Mouse (Mus musculus): ENCODE results near the gene Tmc2.

The Tmc2 gene

GRCm38 (mm10) chr2:130194894-130195293 lies at the start of gene Tmc2:
Gene Tmc2 (plus strand): TSS chr2:130195194.
- DNase-seq, result no peak

- DNase-seq, result no peak
Measured at GRCm38 (mm10) chr2:130146089-130146668, 48.8 kb upstream of the Tmc2 start.

- DNase-seq, result no peak
Measured at GRCm38 (mm10) chr2:130155171-130155570, 39.8 kb upstream of the Tmc2 start.

GRCm38 (mm10) chr2:130155851-130156250 lies 39.1 kb upstream of the Tmc2 start:
- DNase-seq, result no peak

GRCm38 (mm10) chr2:130157231-130158087 lies 37.5 kb upstream of the Tmc2 start:
- DNase-seq, result no peak

- DNase-seq, result no peak
Measured at GRCm38 (mm10) chr2:130158088-130158437, 36.9 kb upstream of the Tmc2 start.

- DNase-seq, result no peak
Measured at GRCm38 (mm10) chr2:130162701-130163100, 32.3 kb upstream of the Tmc2 start.

- peak; percentile 42 for DNase-seq
Measured at GRCm38 (mm10) chr2:130166311-130167214, 28.4 kb upstream of the Tmc2 start.

GRCm38 (mm10) chr2:130167861-130168260 lies 27.1 kb upstream of the Tmc2 start:
- peak; percentile 51 for DNase-seq

GRCm38 (mm10) chr2:130171674-130172073 lies 23.3 kb upstream of the Tmc2 start:
- DNase-seq, result no peak

- no peak for DNase-seq
Measured at GRCm38 (mm10) chr2:130176820-130177219, 18.2 kb upstream of the Tmc2 start.

GRCm38 (mm10) chr2:130178381-130178705 lies 16.7 kb upstream of the Tmc2 start:
- DNase-seq, result no peak

- DNase-seq, result peak; percentile 94
Measured at GRCm38 (mm10) chr2:130178706-130179506, 16.1 kb upstream of the Tmc2 start, which contains the start of gene Snrpb. Gene Snrpb (minus strand): TSS chr2:130179403.

GRCm38 (mm10) chr2:130179507-130180019 lies 15.4 kb upstream of the Tmc2 start:
- DNase-seq, result no peak

GRCm38 (mm10) chr2:130188391-130188790 lies 6.6 kb upstream of the Tmc2 start:
- DNase-seq, result no peak

- DNase-seq, result no peak
Measured at GRCm38 (mm10) chr2:130200961-130201360, 6.0 kb downstream of the Tmc2 start.

- DNase-seq, result no peak
Measured at GRCm38 (mm10) chr2:130207376-130207775, 12.4 kb downstream of the Tmc2 start.

- no peak for DNase-seq
Measured at GRCm38 (mm10) chr2:130207996-130208395, 13.0 kb downstream of the Tmc2 start.

GRCm38 (mm10) chr2:130209636-130210035 lies 14.6 kb downstream of the Tmc2 start:
- DNase-seq, result no peak

GRCm38 (mm10) chr2:130211581-130211980 lies 16.6 kb downstream of the Tmc2 start:
- DNase-seq, result no peak

- DNase-seq, result peak; percentile 39
Measured at GRCm38 (mm10) chr2:130246912-130247311, 51.9 kb downstream of the Tmc2 start.

GRCm38 (mm10) chr2:130248226-130248625 lies 53.2 kb downstream of the Tmc2 start:
- no peak for DNase-seq
